Mouse (Mus musculus) left cerebral cortex, adult 18-20 months (tissue): ENCODE data around the gene Ank3. TPM values are rescaled to one million over a fixed set of nuclear protein-coding genes. Genes with fewer than 3 reads are reported as not detected.
"Not testable (repeated sequence)": the region's sequence is repeated elsewhere in the genome, so short reads cannot be mapped to it uniquely, and the experiment has no call there.

Source experiments
- DNase-seq, 2 experiments: peaks; one replicate each; pipeline ENCODE4 v3.0.0; 2021 to 2022; ENCODE audit warnings: low spot score in 2 of 2, mixed read lengths in 1 of 2
- total RNA-seq, 2 experiments: library from RNA; stranded (reverse); gene quantifications; 2 replicates each; pipeline ENCODE4 v1.2.3; 2021

The Ank3 gene
- total RNA-seq, 2 experiments from 2014 or later = 407 to 424 TPM

GRCm38 (mm10) chr10:69872182-69872741 is 473.7 kb downstream of the Ank3 start:
- no peak for DNase-seq

GRCm38 (mm10) chr10:69872892-69873291 is 474.3 kb downstream of the Ank3 start:
- DNase-seq = no peak

- peak in 1 of 2 experiments; percentile 28 for DNase-seq
Measured at GRCm38 (mm10) chr10:69874806-69875205, 476.2 kb downstream of the Ank3 start.

- no peak for DNase-seq
Measured at GRCm38 (mm10) chr10:69883935-69884680, 485.5 kb downstream of the Ank3 start.

- DNase-seq = peak in 1 of 2 experiments; percentile 31
Measured at GRCm38 (mm10) chr10:69888399-69888798, 489.8 kb downstream of the Ank3 start.

GRCm38 (mm10) chr10:69889779-69890178 is 491.2 kb downstream of the Ank3 start:
- DNase-seq = peak in 1 of 2 experiments; percentile 43

- no peak for DNase-seq
Measured at GRCm38 (mm10) chr10:69890389-69890985, 491.9 kb downstream of the Ank3 start.

- no peak for DNase-seq
Measured at GRCm38 (mm10) chr10:69892162-69892561, 493.6 kb downstream of the Ank3 start.

- no peak for DNase-seq
Measured at GRCm38 (mm10) chr10:69895606-69896005, 497.0 kb downstream of the Ank3 start.

- peak in 1 of 2 experiments; percentile 42 for DNase-seq
Measured at GRCm38 (mm10) chr10:69897927-69898326, 499.4 kb downstream of the Ank3 start.

- no peak for DNase-seq
Measured at GRCm38 (mm10) chr10:69898821-69899220, 500.2 kb downstream of the Ank3 start.

- no peak for DNase-seq
Measured at GRCm38 (mm10) chr10:69899788-69900187, 501.2 kb downstream of the Ank3 start.

- DNase-seq = no peak
Measured at GRCm38 (mm10) chr10:69902024-69902423, 503.5 kb downstream of the Ank3 start.

GRCm38 (mm10) chr10:69904321-69904720 is 505.7 kb downstream of the Ank3 start:
- DNase-seq = no peak

GRCm38 (mm10) chr10:69907795-69908764 is 509.5 kb downstream of the Ank3 start:
- no peak for DNase-seq

- DNase-seq = no peak
Measured at GRCm38 (mm10) chr10:69909856-69910255, 511.3 kb downstream of the Ank3 start.

- DNase-seq = not testable (repeated sequence)
Measured at GRCm38 (mm10) chr10:69910304-69910703, 511.7 kb downstream of the Ank3 start.

- not testable (repeated sequence) for DNase-seq
Measured at GRCm38 (mm10) chr10:69910726-69911125, 512.2 kb downstream of the Ank3 start.

- DNase-seq = no peak
Measured at GRCm38 (mm10) chr10:69915566-69915965, 517.0 kb downstream of the Ank3 start.

GRCm38 (mm10) chr10:69916205-69916604 is 517.6 kb downstream of the Ank3 start:
- no peak for DNase-seq
